Mouse (Mus musculus): ENCODE data around the gene Hnrnpul1.

The Hnrnpul1 gene

GRCm38 (mm10) chr7:25719761-25720610 is 34.6 kb downstream of the Hnrnpul1 start:
- peak; percentile 91 for DNase-seq (ENCODE audit: low spot score)

GRCm38 (mm10) chr7:25718788-25719417 is 35.7 kb downstream of the Hnrnpul1 start, which contains the start of gene Ccdc97:
Gene Ccdc97 (minus strand): TSS chr7:25719088.
- DNase-seq (ENCODE audit: low spot score), result peak; percentile 90

DNA sequence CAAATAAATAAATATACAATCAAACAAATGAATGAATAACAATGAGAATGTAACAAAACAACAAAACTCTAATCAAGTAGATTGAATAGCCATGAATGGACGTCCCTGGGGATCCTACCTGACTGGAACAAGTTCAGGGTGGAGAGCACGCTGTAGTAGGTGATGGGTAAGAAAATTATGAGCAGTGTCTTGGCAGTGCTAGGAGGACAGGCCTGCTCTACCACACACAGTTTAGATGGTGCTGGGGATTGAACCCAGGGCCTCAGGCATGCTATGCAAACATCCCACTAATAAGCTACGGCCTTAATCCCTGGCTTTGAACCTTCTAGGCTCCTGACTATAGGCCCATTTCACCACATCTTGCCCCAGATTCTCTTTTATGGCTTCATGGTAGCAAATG is 37.1 kb downstream of the Hnrnpul1 start:
- DNase-seq (ENCODE audit: low spot score), result no peak

DNA sequence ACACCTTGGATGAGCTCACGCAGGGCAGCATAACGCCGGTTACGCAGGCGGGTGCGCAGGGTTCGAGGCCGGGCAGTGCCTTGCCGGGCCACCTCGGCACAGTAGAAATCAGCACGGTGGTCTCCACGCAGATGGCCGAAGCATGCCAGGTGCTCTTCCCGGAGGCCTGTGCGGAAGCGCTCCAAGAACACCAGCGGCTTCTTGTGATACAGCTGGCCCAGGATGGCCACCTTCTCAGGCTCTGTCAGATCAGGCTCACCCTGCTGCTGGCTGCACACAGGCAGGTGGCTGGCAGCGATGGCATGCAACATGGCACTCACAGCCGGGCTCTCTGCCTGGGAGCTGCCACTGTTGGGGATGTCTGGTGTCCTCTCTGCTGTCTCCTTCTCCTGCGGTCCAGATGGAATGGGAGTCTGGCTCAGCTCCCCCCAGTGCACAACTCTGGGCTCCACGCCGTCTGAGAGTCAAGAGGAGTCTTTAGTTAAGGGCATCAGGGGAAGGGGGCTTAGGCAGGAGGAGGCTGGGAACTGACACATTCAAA is 38.8 kb downstream of the Hnrnpul1 start:
- no peak for DNase-seq (ENCODE audit: low spot score)

DNA sequence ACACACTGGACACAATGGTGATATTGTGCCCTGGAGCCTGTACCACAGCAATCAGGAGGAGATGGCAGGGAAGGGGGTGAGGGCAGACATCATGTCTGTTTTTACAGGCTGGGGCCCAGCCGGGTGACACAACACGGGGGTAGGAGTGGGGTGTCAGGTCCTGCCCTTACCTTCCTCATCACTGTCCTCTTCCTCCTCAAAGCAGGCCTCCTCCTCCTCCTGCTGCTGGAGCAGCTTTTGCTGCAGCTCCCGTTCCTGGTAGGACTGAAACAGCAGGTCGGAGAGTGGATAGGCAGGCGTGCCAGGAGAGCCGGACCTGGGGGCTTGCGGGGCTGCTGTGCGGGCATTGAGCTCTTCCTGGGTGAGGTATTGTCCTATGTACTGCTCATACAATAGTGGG is 40.0 kb downstream of the Hnrnpul1 start:
- no peak for DNase-seq (ENCODE audit: low spot score)

GRCm38 (mm10) chr7:25712801-25713200 is 41.8 kb downstream of the Hnrnpul1 start:
- DNase-seq (ENCODE audit: low spot score), result no peak

DNA sequence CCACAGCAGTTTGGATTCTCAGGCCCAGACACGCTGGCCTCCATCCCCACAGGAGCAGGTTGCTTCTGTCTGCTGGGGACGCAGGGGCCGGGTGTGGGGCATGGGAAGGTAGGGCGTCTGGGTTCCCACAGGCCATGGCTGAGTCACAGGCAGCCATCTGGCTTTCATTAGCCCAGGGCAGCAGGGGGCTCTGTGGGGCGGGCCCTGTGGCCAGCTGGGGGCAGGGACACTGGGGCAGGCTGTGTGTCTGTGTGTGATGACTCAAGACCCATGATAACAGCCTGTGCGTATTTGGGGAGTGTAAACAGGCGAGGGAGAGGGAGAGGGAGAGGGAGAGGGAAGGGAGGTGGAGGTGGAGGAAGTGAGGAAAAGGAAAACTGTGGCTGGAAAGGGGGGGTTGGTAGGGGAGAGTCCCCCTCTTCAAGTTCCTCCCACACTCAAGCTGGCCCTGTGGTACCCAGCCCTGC is 42.8 kb downstream of the Hnrnpul1 start:
- DNase-seq (ENCODE audit: low spot score), result no peak

DNA sequence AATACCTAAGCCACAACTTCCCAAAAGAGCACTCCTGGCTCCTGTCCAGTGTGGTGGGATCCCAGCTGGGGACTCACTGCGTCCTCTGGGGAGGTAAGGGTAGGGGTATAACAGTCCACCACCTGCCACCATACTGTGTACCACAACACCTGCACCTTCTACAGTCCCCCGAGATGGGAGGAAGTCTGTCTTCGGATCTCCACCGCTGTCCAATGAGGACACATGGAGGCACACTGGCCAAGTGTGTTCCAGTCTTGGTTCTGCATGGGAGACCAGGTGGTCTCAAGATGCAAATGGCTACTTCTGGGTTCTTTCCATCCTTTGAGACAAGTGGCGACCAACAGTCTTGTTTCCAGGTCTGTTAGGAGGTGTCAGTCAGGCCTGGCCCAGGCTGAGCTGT is 43.4 kb downstream of the Hnrnpul1 start:
- no peak for DNase-seq (ENCODE audit: low spot score)

- DNase-seq (ENCODE audit: low spot score), result no peak
These were observed 43.9 kb downstream of the Hnrnpul1 start for GRCm38 (mm10) chr7:25710519-25711130.

DNA sequence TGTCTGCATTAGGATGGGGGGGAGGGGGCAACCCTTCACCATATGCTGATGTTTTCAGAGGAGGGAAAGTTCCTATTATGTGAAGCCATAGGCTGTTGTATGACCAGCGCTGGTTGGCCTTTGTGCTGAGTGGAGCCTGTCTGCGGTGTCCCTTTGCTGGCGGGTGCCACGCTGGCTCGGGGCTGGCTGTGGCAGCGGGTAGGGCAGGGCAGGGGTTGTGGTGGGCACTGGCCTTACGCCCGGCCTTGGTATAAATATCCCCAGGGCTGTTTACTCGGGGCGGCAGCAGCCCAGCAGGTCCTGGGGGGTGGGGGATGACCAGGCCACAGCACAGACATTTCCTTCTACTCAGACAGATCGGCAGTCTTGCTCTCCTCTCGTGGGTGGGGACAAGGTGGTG is 44.6 kb downstream of the Hnrnpul1 start:
- peak; percentile 58 for DNase-seq (ENCODE audit: low spot score)

DNA sequence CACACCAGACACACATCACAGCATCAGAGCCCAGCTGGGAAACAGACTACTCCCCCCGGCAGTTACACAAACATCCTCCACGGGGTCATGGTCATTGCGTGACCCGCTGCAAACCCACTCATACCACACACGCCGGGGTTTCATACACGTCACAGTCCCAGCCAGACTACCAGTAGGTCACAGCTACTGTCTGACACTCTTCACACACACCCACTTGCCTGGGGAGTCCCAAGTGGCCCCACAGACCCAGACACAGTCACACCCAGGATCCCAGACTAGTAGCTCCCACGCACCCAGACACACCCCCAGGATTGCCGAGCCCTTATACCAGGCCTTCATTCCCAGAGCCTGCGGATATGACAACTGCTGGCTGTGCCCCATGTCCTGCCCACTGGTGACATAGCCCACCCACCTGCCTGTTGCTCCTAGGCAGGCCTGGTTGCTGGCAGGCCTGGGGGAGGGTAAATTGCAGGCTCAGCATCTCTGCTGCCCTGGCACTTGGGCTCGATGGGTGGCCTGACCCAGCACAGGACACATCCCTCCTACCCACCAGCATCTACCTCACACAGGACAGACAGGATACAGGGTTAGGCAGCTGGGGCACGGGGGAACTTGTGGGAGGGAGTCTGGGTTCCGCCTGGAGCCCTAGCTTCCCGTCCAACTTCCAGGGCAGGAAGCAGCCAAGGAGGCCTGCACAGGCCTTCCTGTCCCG is 46.8 kb downstream of the Hnrnpul1 start:
- peak; percentile 60 for DNase-seq (ENCODE audit: low spot score)

GRCm38 (mm10) chr7:25706578-25707170 is 47.9 kb downstream of the Hnrnpul1 start:
- no peak for DNase-seq (ENCODE audit: low spot score)

DNA sequence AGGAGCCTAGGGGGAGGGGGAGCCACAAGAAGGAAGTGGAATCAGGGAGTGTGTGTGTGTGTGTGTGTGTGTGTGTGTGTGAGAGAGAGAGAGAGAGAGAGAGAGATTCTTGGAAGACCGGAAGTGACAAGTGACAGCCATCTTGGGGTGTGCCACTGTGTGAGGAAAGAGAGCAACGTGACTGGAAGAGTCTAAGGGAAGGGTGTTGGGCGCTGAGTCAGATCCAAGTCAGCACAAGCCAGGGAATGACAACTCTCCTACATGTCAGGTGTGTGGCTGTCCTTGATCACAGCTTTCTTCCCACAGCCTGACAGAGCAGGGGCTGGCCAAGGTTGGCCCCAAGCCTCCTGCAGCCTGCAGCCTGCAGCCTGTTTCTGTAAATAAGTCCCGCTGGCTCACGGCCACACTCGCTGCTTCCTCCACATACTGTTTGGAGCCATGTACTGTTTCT is 48.7 kb downstream of the Hnrnpul1 start:
- DNase-seq (ENCODE audit: low spot score), result no peak

- DNase-seq (ENCODE audit: low spot score), result no peak
These were observed 49.7 kb downstream of the Hnrnpul1 start for GRCm38 (mm10) chr7:25704716-25705364.

DNA sequence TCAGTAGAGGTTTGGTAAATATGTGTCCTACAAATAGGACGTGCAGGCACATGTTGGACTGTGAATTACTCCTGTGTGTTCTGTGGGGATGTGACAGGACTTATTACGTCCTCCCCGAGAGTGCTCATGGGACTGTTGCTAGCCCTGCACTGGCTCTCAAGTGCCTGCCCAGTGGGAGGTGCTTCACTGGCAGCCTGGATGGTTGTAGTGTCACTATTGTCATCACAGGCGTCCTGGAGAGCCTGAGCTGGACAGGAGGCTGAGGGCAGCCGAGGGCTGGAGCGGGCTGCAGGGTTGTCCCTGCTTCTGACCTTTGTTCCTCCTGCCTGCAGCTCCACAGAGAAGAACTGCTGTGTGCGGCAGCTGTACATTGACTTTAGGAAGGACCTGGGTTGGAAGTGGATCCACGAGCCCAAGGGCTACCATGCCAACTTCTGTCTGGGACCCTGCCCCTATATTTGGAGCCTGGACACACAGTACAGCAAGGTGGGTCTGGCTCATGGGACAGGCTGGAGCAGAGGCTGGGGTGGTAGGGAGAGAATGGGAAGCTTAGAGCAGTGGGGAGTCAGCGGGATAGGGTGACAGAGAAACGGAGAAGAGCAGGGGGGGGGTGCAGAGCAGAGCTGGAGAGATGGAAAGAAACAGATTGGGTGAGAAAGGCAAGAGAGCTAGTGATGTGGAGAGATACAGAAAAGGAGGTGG is 50.6 kb downstream of the Hnrnpul1 start:
- DNase-seq (ENCODE audit: low spot score), result no peak

- no peak for DNase-seq (ENCODE audit: low spot score)
These were observed 52.2 kb downstream of the Hnrnpul1 start for GRCm38 (mm10) chr7:25702350-25702749.

DNA sequence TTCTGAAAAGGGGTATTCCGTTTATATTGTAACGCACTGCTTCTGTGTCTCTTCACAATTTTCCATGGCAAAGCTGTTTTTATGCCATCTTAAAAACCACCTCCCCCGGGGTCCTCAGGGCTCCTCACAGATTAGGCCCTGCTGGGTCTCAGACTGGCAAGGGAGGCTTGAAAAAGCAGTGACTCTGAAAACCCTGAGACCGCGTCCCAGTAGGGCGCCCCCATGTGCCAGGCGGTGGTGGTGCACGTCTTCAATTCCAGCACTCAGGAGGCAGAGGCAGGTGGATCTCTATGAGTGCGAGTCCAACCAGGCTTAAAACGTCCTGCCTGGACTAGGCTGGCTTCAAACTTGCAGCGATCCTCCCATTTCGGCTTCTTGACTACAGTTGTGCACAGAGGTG is 53.8 kb downstream of the Hnrnpul1 start:
- no peak for DNase-seq (ENCODE audit: low spot score)

- no peak for DNase-seq (ENCODE audit: low spot score)
These were observed 54.7 kb downstream of the Hnrnpul1 start for GRCm38 (mm10) chr7:25699851-25700250.

DNA sequence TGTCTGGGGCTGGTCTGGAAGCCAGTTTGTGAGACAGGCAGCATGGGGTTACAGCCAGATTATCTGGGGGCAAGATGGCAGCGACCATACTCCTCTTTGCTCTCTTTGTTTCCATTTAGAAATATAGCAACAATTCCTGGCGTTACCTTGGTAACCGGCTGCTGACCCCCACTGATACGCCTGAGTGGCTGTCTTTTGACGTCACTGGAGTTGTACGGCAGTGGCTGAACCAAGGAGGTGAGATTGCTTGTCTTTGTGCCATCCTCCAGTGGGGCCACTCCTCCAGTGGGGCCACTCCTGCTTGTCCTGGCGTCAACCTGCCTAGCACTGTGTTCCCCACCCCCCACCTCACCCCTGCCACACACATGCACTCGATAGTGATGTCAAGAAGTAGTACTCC is 60.5 kb downstream of the Hnrnpul1 start:
- no peak for DNase-seq (ENCODE audit: low spot score)

- no peak for DNase-seq (ENCODE audit: low spot score)
These were observed 64.5 kb downstream of the Hnrnpul1 start for GRCm38 (mm10) chr7:25690051-25690450.

Measured in testis, postnatal 10 days (tissue).